Mouse (Mus musculus) induced T-regulatory cell, adult 2 months (primary cell): ENCODE measurements around the gene Slc5a5.
"Not testable (repeated sequence)": the region's sequence is repeated elsewhere in the genome, so short reads cannot be mapped to it uniquely, and the experiment has no call there.

Source experiments
- DNase-seq: peaks from one replicate; pipeline ENCODE4 v3.0.0-alpha.2; 2012; ENCODE audit warnings: low read depth

Gene Slc5a5

GRCm38 (mm10) chr8:70902211-70902610 is 9.7 kb upstream of the Slc5a5 start:
- DNase-seq = no peak

- DNase-seq = no peak
These were observed 8.4 kb upstream of the Slc5a5 start for GRCm38 (mm10) chr8:70900872-70901387.

GRCm38 (mm10) chr8:70899226-70899625 is 6.7 kb upstream of the Slc5a5 start:
- DNase-seq = no peak

GRCm38 (mm10) chr8:70898661-70899198 is 6.2 kb upstream of the Slc5a5 start:
- DNase-seq = peak; percentile 36

GRCm38 (mm10) chr8:70897681-70898413 is 5.3 kb upstream of the Slc5a5 start:
- DNase-seq = peak; percentile 92

- DNase-seq = peak; percentile 99
These were observed 4.6 kb upstream of the Slc5a5 start, which contains the start of gene Rpl18a for GRCm38 (mm10) chr8:70897021-70897680. TSS of gene Rpl18a (minus strand) at chr8:70897412.

- DNase-seq = peak; percentile 40
These were observed 3.9 kb upstream of the Slc5a5 start for GRCm38 (mm10) chr8:70896316-70897020.

GRCm38 (mm10) chr8:70895571-70896259 is 3.2 kb upstream of the Slc5a5 start:
- DNase-seq = not testable (repeated sequence)

- DNase-seq = no peak
These were observed 2.4 kb upstream of the Slc5a5 start for GRCm38 (mm10) chr8:70894771-70895545.

- no peak for DNase-seq
These were observed 1.8 kb upstream of the Slc5a5 start for GRCm38 (mm10) chr8:70894385-70894720.

- DNase-seq = peak; percentile 89
These were observed 1.3 kb upstream of the Slc5a5 start for GRCm38 (mm10) chr8:70893656-70894384.

GRCm38 (mm10) chr8:70892896-70893655 is 519 bp upstream of the Slc5a5 start:
- no peak for DNase-seq

- peak; percentile 78 for DNase-seq
These were observed 1.2 kb downstream of the Slc5a5 start for GRCm38 (mm10) chr8:70891356-70891755.

GRCm38 (mm10) chr8:70890656-70891055 is 1.9 kb downstream of the Slc5a5 start:
- DNase-seq = no peak

GRCm38 (mm10) chr8:70887669-70888068 is 4.9 kb downstream of the Slc5a5 start:
- peak; percentile 74 for DNase-seq

GRCm38 (mm10) chr8:70885612-70886011 is 6.9 kb downstream of the Slc5a5 start:
- DNase-seq = peak; percentile 71

GRCm38 (mm10) chr8:70884683-70885082 is 7.9 kb downstream of the Slc5a5 start:
- no peak for DNase-seq

GRCm38 (mm10) chr8:70884186-70884585 is 8.4 kb downstream of the Slc5a5 start:
- DNase-seq = no peak

- no peak for DNase-seq
These were observed 12.0 kb downstream of the Slc5a5 start for GRCm38 (mm10) chr8:70880546-70880945.

- no peak for DNase-seq
These were observed 12.4 kb downstream of the Slc5a5 start for GRCm38 (mm10) chr8:70880126-70880525.
